Mouse (Mus musculus) right cerebral cortex, postnatal 36 days (tissue): ENCODE results near the gene Rapgef4.
"Not testable (repeated sequence)": the region's sequence is repeated elsewhere in the genome, so short reads cannot be mapped to it uniquely, and the experiment has no call there.

Source experiments
- DNase-seq, 2 experiments: peaks; one replicate each; pipeline ENCODE4 v3.0.0; 2022; ENCODE audit warnings: low spot score in 2 of 2, mixed read lengths in 1 of 2

Gene Rapgef4

GRCm38 (mm10) chr2:72029081-72029480 is 48.0 kb downstream of the Rapgef4 start:
- no peak for DNase-seq

- DNase-seq, result no peak
Measured at GRCm38 (mm10) chr2:72029586-72030144, 48.6 kb downstream of the Rapgef4 start.

- DNase-seq, result no peak
Measured at GRCm38 (mm10) chr2:72031717-72032116, 50.7 kb downstream of the Rapgef4 start.

- DNase-seq, result peak in 1 of 2 experiments; percentile 34
Measured at GRCm38 (mm10) chr2:72035616-72036015, 54.6 kb downstream of the Rapgef4 start.

GRCm38 (mm10) chr2:72037357-72037756 is 56.3 kb downstream of the Rapgef4 start:
- no peak for DNase-seq

- DNase-seq, result peak; percentile 64 to 65
Measured at GRCm38 (mm10) chr2:72038235-72038634, 57.2 kb downstream of the Rapgef4 start.

- no peak for DNase-seq
Measured at GRCm38 (mm10) chr2:72038651-72039251, 57.7 kb downstream of the Rapgef4 start.

- DNase-seq, result no peak
Measured at GRCm38 (mm10) chr2:72039522-72040045, 58.5 kb downstream of the Rapgef4 start.

- DNase-seq, result no peak
Measured at GRCm38 (mm10) chr2:72041087-72041486, 60.0 kb downstream of the Rapgef4 start.

GRCm38 (mm10) chr2:72042093-72042492 is 61.1 kb downstream of the Rapgef4 start:
- no peak for DNase-seq

GRCm38 (mm10) chr2:72044191-72044590 is 63.2 kb downstream of the Rapgef4 start:
- no peak for DNase-seq

- no peak for DNase-seq
Measured at GRCm38 (mm10) chr2:72045024-72045423, 64.0 kb downstream of the Rapgef4 start.

- DNase-seq, result no peak
Measured at GRCm38 (mm10) chr2:72045659-72046058, 64.6 kb downstream of the Rapgef4 start.

- no peak for DNase-seq
Measured at GRCm38 (mm10) chr2:72050451-72050850, 69.4 kb downstream of the Rapgef4 start.

- no peak for DNase-seq
Measured at GRCm38 (mm10) chr2:72054280-72054679, 73.2 kb downstream of the Rapgef4 start.

GRCm38 (mm10) chr2:72054736-72055135 is 73.7 kb downstream of the Rapgef4 start:
- no peak for DNase-seq

GRCm38 (mm10) chr2:72055476-72055875 is 74.4 kb downstream of the Rapgef4 start:
- DNase-seq, result no peak

GRCm38 (mm10) chr2:72056081-72056874 is 75.2 kb downstream of the Rapgef4 start:
- no peak for DNase-seq

- DNase-seq, result no peak
Measured at GRCm38 (mm10) chr2:72062931-72063330, 81.9 kb downstream of the Rapgef4 start.

GRCm38 (mm10) chr2:72068505-72068904 is 87.5 kb downstream of the Rapgef4 start:
- DNase-seq, result no peak

- no peak for DNase-seq
Measured at GRCm38 (mm10) chr2:72070086-72070485, 89.0 kb downstream of the Rapgef4 start.

- not testable (repeated sequence) for DNase-seq
Measured at GRCm38 (mm10) chr2:72073121-72073520, 92.1 kb downstream of the Rapgef4 start.
